Mouse (Mus musculus) small intestine, adult 2 months (tissue): ENCODE results near the gene Esp18.

Experiments
- CTCF ChIP-seq: fragments of 200-500 bp; IDR thresholded peaks from 2 replicates; pipeline ENCODE4 v1.5.1; 2012; ENCODE audit warnings: low read depth, mild to moderate bottlenecking, control low read depth, inconsistent platforms, low read length, moderate library complexity, mixed read lengths; ENCODE audit not compliant: insufficient replicate concordance, insufficient read length; ENCODE audit errors: extremely low read depth
- POLR2A ChIP-seq: fragments of 200-500 bp; IDR thresholded peaks from 2 replicates; pipeline ENCODE4 v1.6.1; 2012; ENCODE audit warnings: low read depth, mild to moderate bottlenecking, control low read depth, inconsistent platforms, low read length, moderate library complexity

- no peak for TF ChIP-seq POLR2A
- TF ChIP-seq CTCF: no peak
These were observed 42.8 kb upstream of the Esp18 start for GRCm38 (mm10) chr17:39363316-39363715.
